Mouse (Mus musculus) kidney, adult 2 months (tissue): ENCODE measurements around the gene BC037034.

ENCODE experiments used
- CTCF ChIP-seq: fragments of 200-500 bp; conservative IDR thresholded peaks from 2 replicates; pipeline ENCODE4 v1.5.1; 2011; ENCODE audit warnings: low read depth, mild to moderate bottlenecking, control low read depth, low read length, moderate library complexity, mixed read lengths; ENCODE audit not compliant: insufficient read depth, insufficient read length
- POLR2A ChIP-seq: fragments of 200-500 bp; IDR thresholded peaks from one replicate; pipeline ENCODE4 v1.6.1; 2011; ENCODE audit warnings: low read depth, low read length, control low read depth

DNA sequence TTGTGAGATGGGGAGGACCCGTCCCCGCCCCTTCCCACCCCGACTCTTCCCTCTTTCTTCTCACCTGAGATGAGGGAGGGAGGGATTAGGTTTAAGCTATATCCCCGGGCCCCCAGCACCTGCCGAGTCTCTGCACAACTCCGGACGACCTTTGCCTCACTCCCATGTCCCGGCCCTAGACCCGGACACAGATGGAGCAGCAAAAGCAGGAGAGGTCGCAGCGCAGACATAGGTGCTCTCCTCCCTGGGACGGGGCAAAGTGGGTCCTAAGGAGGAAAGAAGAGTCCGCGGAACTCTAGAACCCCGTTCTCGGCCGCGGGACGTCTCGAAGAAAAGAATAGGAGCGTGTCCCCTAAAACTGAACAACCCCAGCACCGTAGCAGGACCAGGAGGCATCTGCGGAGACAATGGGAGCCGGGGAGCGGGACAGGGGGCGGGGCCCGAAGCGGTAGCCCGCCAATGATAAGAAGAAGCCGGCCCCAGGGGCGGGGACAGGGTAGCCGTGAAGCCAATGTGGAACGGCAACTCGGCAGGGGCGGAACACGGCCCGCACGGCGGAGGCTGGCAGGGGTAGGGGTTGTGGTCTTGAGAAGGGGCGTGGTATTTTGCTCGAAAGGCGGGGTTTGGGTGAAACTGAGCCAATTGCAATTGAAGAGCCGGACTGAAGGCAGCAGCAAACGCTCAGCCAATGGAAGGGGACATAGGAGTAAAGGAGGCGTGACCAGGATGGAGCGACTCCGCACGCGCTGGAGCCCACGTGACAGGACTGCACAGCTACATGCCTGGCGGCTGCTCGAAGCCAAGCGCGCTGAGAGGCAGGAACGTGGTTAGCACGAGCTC, 16.0 kb upstream of the BC037034 start, which contains the start of the genes Gm43720, Gpc2 and Stag3:
- no peak for TF ChIP-seq CTCF
- TF ChIP-seq POLR2A = no peak
